Mouse (Mus musculus): ENCODE results near the gene Ninj2. TPM values are rescaled to one million over a fixed set of nuclear protein-coding genes. Genes with fewer than 3 reads are reported as not detected.

The Ninj2 gene
- 1 to 10 TPM; 4.3 to 5.1 TPM for polyA plus RNA-seq (2017; shearing (Covaris generic))

GRCm38 (mm10) chr6:120093100-120093499, at the start of gene Ninj2:
Gene Ninj2 (plus strand): TSS chr6:120093350.

Other genes starting within 250 kb of the Ninj2 start
- gene Erc1, start 245.2 kb upstream of the Ninj2 start, polyA plus RNA-seq (2017; shearing (Covaris generic)), result 10 to 100 TPM; 13.2 to 13.3 TPM
- 10 to 100 TPM; 27.5 to 28.5 TPM for gene Rad52, start 190.7 kb upstream of the Ninj2 start, polyA plus RNA-seq (2017; shearing (Covaris generic))
- gene Wnk1, start 54.7 kb upstream of the Ninj2 start, polyA plus RNA-seq (2017; shearing (Covaris generic)), result 100 to 1,000 TPM in 1 of 2 experiments, 10 to 100 TPM in 1; 65.7 to 129 TPM
- not detected for gene D330020A13Rik, start 201.0 kb downstream of the Ninj2 start, polyA plus RNA-seq (2017; shearing (Covaris generic))
- under 1 TPM in 1 of 2 experiments, not detected in 1; 0.10 TPM for gene B4galnt3, start 201.2 kb downstream of the Ninj2 start, polyA plus RNA-seq (2017; shearing (Covaris generic))